Mouse (Mus musculus) heart, adult 2 months (tissue): ENCODE data around the gene Ndrg4.

Source experiments
- CTCF ChIP-seq: fragments of 200-600 bp; IDR thresholded peaks from 2 replicates; pipeline ENCODE4 v1.8.1; 2022; ENCODE audit warnings: antibody characterized with exemption, mild to moderate bottlenecking, moderate library complexity
- POLR2A ChIP-seq: fragments of 200-500 bp; IDR thresholded peaks from 2 replicates; pipeline ENCODE4 v1.6.1; 2011; ENCODE audit warnings: mild to moderate bottlenecking, low read depth, low read length, control low read depth; ENCODE audit not compliant: insufficient read depth

DNA sequence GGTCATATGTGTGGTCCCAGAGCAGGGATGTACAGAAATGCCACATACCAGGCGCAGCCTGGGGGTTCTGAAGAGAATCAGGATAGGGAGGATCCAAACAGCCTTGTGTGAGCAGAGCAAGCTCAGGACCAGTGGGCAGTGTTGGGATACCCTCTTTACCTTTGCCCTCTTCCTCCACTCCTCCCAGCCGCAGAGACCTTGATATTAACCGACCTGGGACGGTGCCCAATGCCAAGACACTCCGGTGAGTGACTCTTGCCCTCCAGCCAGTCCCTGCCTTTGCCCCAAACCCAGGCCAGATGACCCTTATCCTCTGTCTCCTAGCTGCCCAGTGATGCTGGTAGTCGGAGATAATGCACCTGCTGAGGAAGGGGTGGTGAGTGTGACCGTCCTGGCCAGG, 32.8 kb downstream of the Ndrg4 start:
- no peak for TF ChIP-seq POLR2A
- TF ChIP-seq CTCF: no peak
